ENCODE assay signal across 10 mouse cellular contexts in genomic region chr11:77416212-77417000, GRCm38 (mm10). TPM values are rescaled to one million over a fixed set of nuclear protein-coding genes. Genes with fewer than 3 reads are reported as not detected.
A peak's percentile ranks its signal among the peaks of the same experiment; 100 is the strongest.
DNase-seq lines count a peak whose midpoint lies in the region.
"Had no signal": no experiment of that assay in that cellular context is flagged by ENCODE, and none has a peak within 500 bp of the region (broad histone marks: within the 10 kb centered on the region; RNA-seq: fewer than 3 reads in every experiment).

No protein-coding gene starts in this region.

- intact Hi-C loops in gastrocnemius, postnatal 14 days (cut with DNase I; ENCODE audit: low total_unique reads), result no loop called here
- intact Hi-C loops in heart, postnatal 14 days (cut with DNase I), result no loop called here

- DNase-seq in embryo, embryonic 10 days (ENCODE audit: low spot score), result peak; percentile 6
- DNase-seq in embryo, embryonic 9.5 days (ENCODE audit: extremely low spot score), result no peak
- DNase-seq in MEL-GATA-1-ER (ENCODE audit: extremely low read depth, low read depth), result peak; percentile 26
- DNase-seq in gastrocnemius, postnatal 14 days, result peak; percentile 51
- DNase-seq in heart, postnatal 14 days, result peak; percentile 50 to 57
- DNase-seq in spleen, postnatal 4 days (ENCODE audit: low spot score in 2 of 2), result no peak
- DNase-seq in T-cell, adult 2 months (ENCODE audit: low spot score), result no peak
- no peak for DNase-seq in layer of hippocampus, adult 18-20 months (ENCODE audit: low spot score in 2 of 2)
- DNase-seq: B cell, adult 2 months had no signal

RNA-seq across cellular contexts. Expression of gene Coro6, which starts 45.8 kb away (rescaled TPM):
- 10 to 100 TPM; 79.2 to 80.8 TPM for total RNA-seq in gastrocnemius, postnatal 14 days (2021)
- total RNA-seq in heart, postnatal 14 days (2021), result 100 to 1,000 TPM; 188 to 189 TPM
- 10 to 100 TPM; 14.1 to 14.7 TPM for total RNA-seq in layer of hippocampus, adult 18-20 months (2021)
- total RNA-seq: granulocyte monocyte progenitor cell, adult 5-6 weeks had no signal

Comparison
In these comparisons a context has a peak if more than half of its experiments do, and no peak if none do; other contexts are left out.
1. DNase-seq: peak in embryo, embryonic 10 days (single experiment), MEL-GATA-1-ER (single experiment), gastrocnemius, postnatal 14 days (single experiment) and heart, postnatal 14 days (2 of 2); none in embryo, embryonic 9.5 days (single experiment), spleen, postnatal 4 days (0 of 2), T-cell, adult 2 months (single experiment) and layer of hippocampus, adult 18-20 months (0 of 2).
2. RNA of gene Coro6, which starts 45.8 kb away (total RNA-seq): 188 to 189 TPM in heart, postnatal 14 days and 79.2 to 80.8 TPM in gastrocnemius, postnatal 14 days; 14.1 to 14.7 TPM in layer of hippocampus, adult 18-20 months; every median in the first group is over 4 times any median in the second.